Mouse (Mus musculus) heart, embryonic 11.5 days (tissue): ENCODE measurements around the gene Ercc6l. TPM values are rescaled to one million over a fixed set of nuclear protein-coding genes. Genes with fewer than 3 reads are reported as not detected.
A peak's percentile ranks its signal among the peaks of the same experiment; 100 is the strongest.
"Not testable (repeated sequence)": the region's sequence is repeated elsewhere in the genome, so short reads cannot be mapped to it uniquely, and the experiment has no call there.

Experiments
- ATAC-seq: fragments of 200-750 bp; cut with Nextera tagmentation; replicated peaks from 2 replicates; pipeline ENCODE4 v1.8.0; 2017; ENCODE audit warnings: moderate library complexity; ENCODE audit not compliant: insufficient number of reproducible peaks, low FRiP score, low TSS enrichment
- H3K27ac ChIP-seq: fragments of 300-500 bp; sonication (generic); 2 replicates; pipeline ENCODE4 v1.5.1; 2014; ENCODE audit warnings: mild to moderate bottlenecking, low read depth, low read length
- H3K27me3 ChIP-seq: fragments of 300-500 bp; sonication (generic); 2 replicates; pipeline ENCODE4 v1.6.1; 2014; ENCODE audit warnings: mild to moderate bottlenecking, low read length, mixed read lengths; ENCODE audit not compliant: control insufficient read depth, insufficient read depth
- H3K36me3 ChIP-seq: fragments of 300-500 bp; sonication (generic); 2 replicates; pipeline ENCODE4 v1.6.1; 2014; ENCODE audit warnings: mild to moderate bottlenecking, low read length, moderate library complexity, mixed read lengths; ENCODE audit not compliant: control insufficient read depth, insufficient read depth
- H3K4me1 ChIP-seq: fragments of 300-500 bp; sonication (generic); 2 replicates; pipeline ENCODE4 v1.6.1; 2014; ENCODE audit warnings: low read length; ENCODE audit not compliant: control insufficient read depth, insufficient read depth
- H3K4me2 ChIP-seq: fragments of 300-500 bp; sonication (generic); 2 replicates; pipeline ENCODE4 v1.6.1; 2014; ENCODE audit warnings: mild to moderate bottlenecking, moderate library complexity
- H3K4me3 ChIP-seq: fragments of 300-500 bp; sonication (generic); 2 replicates; pipeline ENCODE4 v1.5.1; 2014; ENCODE audit warnings: low read depth, low read length
- H3K9ac ChIP-seq: fragments of 300-500 bp; sonication (generic); 2 replicates; pipeline ENCODE4 v1.6.1; 2014; ENCODE audit warnings: mild to moderate bottlenecking, low read depth, low read length, moderate library complexity
- H3K9me3 ChIP-seq: fragments of 300-500 bp; sonication (generic); replicated peaks from 2 replicates; pipeline ENCODE4 v1.6.1; 2016; ENCODE audit warnings: low read length; ENCODE audit not compliant: control insufficient read depth
- WGBS: fragments of 180-500 bp; shearing (Covaris S2); extraction: QIAGEN DNeasy Blood & Tissue Kit; methylation state at CpG from one replicate; pipeline ENCODE4 v1.1.7; 2014; ENCODE audit not compliant: insufficient replicate concordance; 5-methylcytosine and 5-hydroxymethylcytosine counted together
- polyA plus RNA-seq: library from polyadenylated mRNA; unstranded; fragments of >200 nt; fragmentation: Nextera tagmentation; extraction: Ambion mirVana; gene quantifications from 2 replicates; pipeline ENCODE4 v1.2.1, GENCODE M21; 2014

Gene Ercc6l
- polyA plus RNA-seq, 1 experiment from 2014 or later, result 9.8 TPM

DNA sequence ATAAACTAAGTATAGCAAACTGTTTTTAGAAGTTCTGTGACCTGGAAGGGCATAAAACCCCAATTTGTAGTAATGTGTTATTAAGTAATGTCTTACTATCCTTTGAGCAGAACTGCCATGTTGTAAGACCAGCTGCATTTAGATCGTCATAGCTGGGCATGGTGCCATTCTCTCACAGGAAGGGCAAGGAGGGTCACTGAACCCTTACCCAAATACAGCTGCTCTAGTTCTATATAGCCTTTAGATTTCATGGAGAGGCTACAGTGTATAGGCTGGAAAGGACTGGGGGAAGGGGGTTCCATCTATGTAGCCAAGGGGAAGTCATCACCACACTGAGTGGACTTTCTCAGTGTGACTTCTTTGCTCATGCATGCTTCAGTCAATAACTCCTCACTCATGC is 15.7 kb downstream of the Ercc6l start:
- Histone ChIP-seq H3K4me3 (no peak overlapping the region), H3K36me3 (peaks cover 3% of the 10 kb centered on the region; the same call in 1 of the 2 replicates), H3K9me3 (no peaks in the 10 kb centered on the region), H3K27me3 (no peaks in the 10 kb centered on the region), H3K4me2 (no peak overlapping the region), H3K27ac (no peak overlapping the region), H3K9ac (no peak overlapping the region), H3K4me1 (no peaks in the 10 kb centered on the region)
- 89% methylated on average over 1 of the region's 1 CpGs for WGBS
- no peak for ATAC-seq

DNA sequence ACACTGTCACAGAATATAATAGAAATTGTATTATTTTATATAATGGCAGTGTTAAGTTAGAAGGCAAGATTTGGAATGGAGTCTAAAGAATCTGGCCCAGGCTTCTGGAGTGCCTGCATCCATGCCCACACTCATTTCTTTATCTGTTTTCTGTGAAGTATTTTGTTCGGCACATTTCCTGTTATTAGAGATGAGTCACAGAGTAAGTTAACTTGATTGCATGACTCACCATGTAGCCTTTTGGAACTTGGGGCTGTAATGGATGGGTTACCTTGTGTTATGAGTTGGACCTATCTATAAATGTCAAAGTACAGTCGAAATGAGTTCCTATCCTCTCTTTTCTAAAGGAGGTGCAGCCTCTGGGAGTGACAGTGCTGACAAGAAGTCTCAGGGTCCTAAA is 35.6 kb downstream of the Ercc6l start:
- H3K27ac ChIP-seq, result no peak overlapping the region
- H3K9me3 ChIP-seq, result no peaks in the 10 kb centered on the region
- H3K36me3 ChIP-seq, result no peaks in the 10 kb centered on the region; the same call in 1 of the 2 replicates
- H3K4me3 ChIP-seq, result no peak overlapping the region
- H3K27me3 ChIP-seq, result no peaks in the 10 kb centered on the region; the same call in 1 of the 2 replicates
- no peak overlapping the region for H3K9ac ChIP-seq
- WGBS, result 74% methylated on average over 2 of the region's 2 CpGs
- no peak for ATAC-seq
- no peak overlapping the region for H3K4me2 ChIP-seq
- H3K4me1 ChIP-seq, result no peaks in the 10 kb centered on the region

DNA sequence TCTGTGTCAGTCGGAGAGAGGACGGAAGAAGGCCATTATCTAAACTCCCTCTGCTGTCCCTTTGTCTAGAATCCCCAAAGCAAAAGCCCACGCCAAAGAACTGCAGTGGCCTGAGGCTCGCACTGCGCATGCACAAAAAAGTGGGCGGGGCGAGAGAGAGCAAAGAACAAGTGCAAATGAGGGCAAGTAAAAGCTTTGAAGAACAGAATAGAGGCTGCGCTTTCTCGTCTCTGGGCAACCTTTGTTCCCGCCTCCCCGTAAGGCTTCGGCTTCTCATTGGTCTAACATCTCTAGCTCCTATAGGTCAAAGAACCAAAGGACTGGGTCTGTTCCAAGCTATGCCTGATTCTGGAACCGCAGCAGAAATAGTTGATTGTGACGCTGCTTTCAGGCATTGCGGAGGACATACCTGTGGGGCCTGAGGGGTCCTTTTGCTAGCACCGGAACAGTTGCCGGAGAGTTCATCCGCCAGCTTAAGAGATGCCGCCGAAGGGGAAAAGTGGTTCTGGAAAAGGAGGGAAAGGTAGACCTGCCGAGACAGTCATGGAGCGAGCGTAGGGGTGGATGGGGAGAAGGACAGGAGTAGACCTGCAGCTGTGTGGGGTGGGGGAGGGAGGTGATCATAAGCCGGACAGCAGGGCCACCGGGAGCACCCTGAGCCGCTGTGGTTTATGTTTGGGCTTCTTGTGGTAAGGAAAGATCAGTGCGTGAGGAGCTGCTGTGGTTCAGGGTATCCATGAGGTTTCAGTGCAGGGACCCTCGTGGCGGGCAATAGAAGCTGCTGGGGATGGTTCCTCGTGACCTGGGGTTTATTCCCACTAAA is 37.6 kb downstream of the Ercc6l start, which contains the start of gene Pin4:
Gene Pin4 (plus strand): TSS at position 406 of the 823 bp plus-strand sequence.
- ATAC-seq, result peak; percentile 93
- H3K27ac ChIP-seq, result 0 out of 2 replicates have a peak within 1 kb of the TSS, but pooled peaks have one; percentile 2
- H3K27me3 ChIP-seq, result no peaks in the 10 kb centered on the region; the same call in 1 of the 2 replicates
- H3K4me2 ChIP-seq, result peak within 1 kb of the TSS; percentile 69
- no peaks in the 10 kb centered on the region for H3K9me3 ChIP-seq
- 13% methylated on average over 30 of the region's 30 CpGs for WGBS
- peak within 1 kb of the TSS; percentile 69 for H3K4me3 ChIP-seq
- no peaks in the 10 kb centered on the region; the same call in 1 of the 2 replicates for H3K36me3 ChIP-seq
- no peaks in the 10 kb centered on the region for H3K4me1 ChIP-seq
- H3K9ac ChIP-seq, result peak within 1 kb of the TSS; percentile 79

DNA sequence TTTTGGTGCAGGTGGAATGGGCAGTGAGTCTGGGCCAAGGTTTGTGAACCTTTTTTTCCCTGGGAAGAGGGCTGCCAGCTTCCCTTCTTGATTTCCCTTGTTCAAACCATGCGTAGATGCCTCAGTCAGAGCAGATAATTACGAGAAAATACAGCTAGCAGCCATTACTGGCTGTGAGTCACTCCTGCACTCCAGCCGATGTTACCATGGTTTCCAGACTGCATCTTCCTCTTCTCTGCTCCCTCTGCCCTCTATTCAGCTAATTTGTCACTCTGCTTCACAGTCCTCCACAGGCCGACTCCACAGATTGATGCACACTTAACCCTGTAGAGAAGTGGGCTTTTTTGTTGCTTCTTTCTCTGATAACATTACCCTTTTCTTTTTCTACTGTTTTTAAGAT is 41.2 kb downstream of the Ercc6l start:
- ATAC-seq, result no peak

DNA sequence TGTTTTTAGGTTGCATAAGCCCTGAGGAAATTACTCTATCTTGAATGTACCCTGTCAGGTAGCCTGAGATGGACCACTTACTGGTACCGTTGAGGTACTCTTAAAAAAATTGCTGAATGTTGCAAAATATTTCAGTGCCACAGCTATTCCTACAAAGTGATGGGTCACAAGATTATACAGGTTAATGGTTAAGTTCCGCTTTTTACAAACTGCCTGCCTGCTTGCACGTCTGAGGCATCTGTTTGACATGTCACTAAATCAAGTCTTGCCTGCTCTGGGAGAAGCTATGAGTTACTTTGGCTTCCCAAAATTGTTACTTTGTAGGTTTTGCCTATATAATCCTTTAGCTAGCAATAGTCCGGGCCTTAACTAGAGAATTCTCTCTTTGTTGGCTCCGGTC is 47.5 kb downstream of the Ercc6l start:
- H3K9ac ChIP-seq, H3K4me2 ChIP-seq, H3K9me3 ChIP-seq, H3K27me3 ChIP-seq, H3K4me1 ChIP-seq, H3K27ac ChIP-seq, ATAC-seq, H3K36me3 ChIP-seq, H3K4me3 ChIP-seq: not testable (repeated sequence)
- WGBS, result 66% methylated on average over 5 of the region's 5 CpGs

More for the DNA sequence above, 41.2 kb downstream of the Ercc6l start:
- Histone ChIP-seq H3K4me3 (no peak overlapping the region), H3K27me3 (no peaks in the 10 kb centered on the region; the same call in 1 of the 2 replicates), H3K9ac (no peak overlapping the region), H3K9me3 (no peaks in the 10 kb centered on the region), H3K36me3 (no peaks in the 10 kb centered on the region), H3K4me2 (no peak overlapping the region), H3K4me1 (no peaks in the 10 kb centered on the region), H3K27ac (no peak overlapping the region)
- WGBS, result 57% methylated on average over 4 of the region's 4 CpGs

DNA sequence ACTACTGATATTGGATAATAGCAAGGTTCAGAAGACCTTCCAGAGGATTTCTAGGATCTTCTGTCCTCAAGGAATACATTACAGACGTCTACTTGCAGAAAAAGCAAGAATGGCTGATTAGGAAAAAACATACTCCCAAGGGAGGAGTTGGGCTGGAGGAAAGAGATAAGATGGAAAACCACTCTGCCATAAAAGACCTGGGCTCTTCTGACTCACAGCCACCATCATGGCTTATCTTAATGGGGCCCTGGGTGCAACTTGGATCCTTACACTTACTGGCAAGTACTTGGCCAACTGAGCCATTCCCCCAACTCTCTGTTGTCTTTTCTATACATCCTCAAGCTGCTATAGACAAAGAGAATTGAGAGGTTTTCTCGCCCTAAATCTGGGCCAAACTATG is 53.1 kb downstream of the Ercc6l start:
- 49% methylated on average over 2 of the region's 2 CpGs for WGBS
- H3K4me1 ChIP-seq, H3K27ac ChIP-seq, H3K4me2 ChIP-seq, H3K9ac ChIP-seq, ATAC-seq, H3K27me3 ChIP-seq, H3K36me3 ChIP-seq, H3K4me3 ChIP-seq, H3K9me3 ChIP-seq: not testable (repeated sequence)

DNA sequence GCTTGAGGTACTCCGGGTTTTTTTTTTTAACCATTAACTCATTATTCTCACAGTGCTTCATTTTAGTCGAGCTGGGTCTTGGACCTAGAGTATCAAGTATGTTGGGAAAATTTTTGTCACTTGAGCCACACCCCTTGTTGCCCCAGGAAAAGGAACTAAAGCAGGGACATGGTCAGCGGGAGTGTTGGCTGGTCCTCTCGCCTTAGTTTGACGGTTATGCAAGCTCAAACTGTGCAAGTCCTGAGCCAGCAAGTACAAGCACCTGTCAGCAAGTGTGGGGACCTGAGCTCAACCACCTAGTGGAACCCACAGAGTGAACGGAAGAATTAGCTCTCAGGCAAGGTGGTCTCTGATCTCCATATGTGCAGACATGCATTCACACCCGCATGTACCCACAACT is 55.0 kb downstream of the Ercc6l start:
- Histone ChIP-seq H3K4me1 (no peaks in the 10 kb centered on the region), H3K4me2 (no peak overlapping the region), H3K27me3 (peaks cover 3% of the 10 kb centered on the region; the same call in 1 of the 2 replicates), H3K4me3 (no peak overlapping the region), H3K9me3 (no peaks in the 10 kb centered on the region), H3K36me3 (no peaks in the 10 kb centered on the region), H3K27ac (no peak overlapping the region), H3K9ac (no peak overlapping the region)
- no peak for ATAC-seq
- 66% methylated on average over 7 of the region's 7 CpGs for WGBS

DNA sequence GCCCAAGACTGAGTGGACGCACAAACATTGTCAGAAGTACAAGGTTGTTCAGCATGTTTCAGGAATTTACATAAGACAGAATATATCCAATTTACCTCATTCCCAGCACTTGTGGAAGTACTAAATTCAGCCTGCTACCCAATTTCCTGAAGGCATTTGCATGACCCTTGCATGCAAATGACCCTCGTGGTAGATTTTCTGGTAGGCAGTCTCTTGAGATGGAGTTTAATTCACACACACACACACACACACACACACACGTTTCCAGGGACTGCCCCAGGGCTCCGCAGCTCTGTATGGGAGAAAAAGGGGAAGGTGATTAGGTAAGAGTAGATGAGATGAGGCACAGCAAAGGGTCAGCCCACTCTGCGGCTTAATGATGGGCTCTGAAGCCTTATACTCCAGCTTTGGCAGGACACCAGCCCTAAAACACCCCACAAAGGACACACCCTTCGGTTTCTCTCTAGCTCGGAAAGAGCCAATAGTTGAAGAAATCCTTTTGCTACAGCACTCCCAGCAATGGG is 62.4 kb downstream of the Ercc6l start:
- Histone ChIP-seq H3K4me1 (no peaks in the 10 kb centered on the region), H3K9me3 (no peaks in the 10 kb centered on the region), H3K4me3 (no peak overlapping the region), H3K4me2 (no peak overlapping the region), H3K36me3 (no peaks in the 10 kb centered on the region), H3K9ac (no peak overlapping the region), H3K27ac (no peak overlapping the region), H3K27me3 (no peaks in the 10 kb centered on the region)
- WGBS, result 73% methylated on average over 7 of the region's 7 CpGs
- ATAC-seq, result no peak
